Mouse (Mus musculus): ENCODE measurements around the gene Ush1g. TPM values are rescaled to one million over a fixed set of nuclear protein-coding genes. Genes with fewer than 3 reads are reported as not detected.

The Ush1g gene
- total and polyA plus RNA-seq, 2 experiments from 2014 or later = 0.13 to 0.37 TPM

DNA sequence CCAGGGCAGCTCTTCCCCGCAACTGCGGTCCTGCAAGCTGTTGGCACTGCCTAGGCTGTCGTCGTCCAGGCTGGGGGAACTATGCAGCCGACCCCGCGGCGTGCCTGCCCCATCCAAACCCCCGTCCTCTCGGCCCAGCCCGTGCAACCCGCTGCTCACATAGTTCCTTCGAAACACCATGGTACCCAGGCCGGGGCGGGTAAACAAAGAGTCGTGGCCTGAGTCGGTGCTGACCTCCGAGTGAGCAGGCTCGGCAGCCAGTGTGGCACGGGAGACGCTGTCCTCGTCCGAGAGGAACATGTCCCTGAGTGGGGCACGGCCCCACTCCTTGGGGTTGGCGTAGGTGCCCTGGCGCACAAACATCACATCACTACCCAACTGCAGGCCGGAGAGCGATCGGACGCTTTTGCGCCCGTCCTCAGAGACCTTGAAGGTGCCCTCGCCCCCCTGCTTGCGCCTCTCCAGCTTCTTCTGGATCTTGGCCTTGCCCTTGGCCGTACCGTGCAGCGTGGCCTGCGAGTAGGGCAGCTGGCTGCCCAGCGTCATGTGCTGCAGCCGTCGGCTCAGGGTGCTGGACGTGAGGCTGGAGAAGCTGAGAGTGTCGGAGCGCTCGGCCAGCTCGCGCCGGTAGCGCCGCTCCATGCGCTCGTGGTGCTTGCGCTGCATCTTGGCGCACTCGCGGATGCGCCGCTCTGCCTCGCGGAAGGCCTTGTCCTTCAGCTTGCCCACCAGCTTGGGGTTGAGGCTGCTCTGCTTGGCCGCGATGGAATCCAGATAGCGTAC lies 3.4 kb downstream of the Ush1g start:
- H3K4me1 ChIP-seq (ENCODE audit: insufficient read depth, low read length) = 0 out of 2 replicates have a peak, but pooled peaks cover 6% of the 10 kb centered on the region
- H3K4me3 ChIP-seq (ENCODE audit: low read length) = peak overlapping the region; percentile 7; the same call in 1 of the 2 replicates
- no peak overlapping the region for H3K27ac ChIP-seq
- H3K36me3 ChIP-seq (ENCODE audit: insufficient read depth, low read length) = no peaks in the 10 kb centered on the region
- WGBS = 4% methylated on average over 63 of the region's 63 CpGs
- H3K9ac ChIP-seq (replicated peaks; ENCODE audit: low read length) = no peak overlapping the region
- DNase-seq (ENCODE audit: low spot score) (peak; percentile 33), ATAC-seq (no peak)
- no peak for TF ChIP-seq CTCF (IDR thresholded peaks at IDR 0.05; ENCODE audit: low read depth)
- H3K4me2 ChIP-seq (ENCODE audit: low read depth, low read length) = peak overlapping the region; percentile 2; the same call in 1 of the 2 replicates
- peaks cover 77% of the 10 kb centered on the region for H3K27me3 ChIP-seq (ENCODE audit: insufficient read depth, low read length)
- H3K9me3 ChIP-seq (ENCODE audit: low read length) = no peaks in the 10 kb centered on the region

DNA sequence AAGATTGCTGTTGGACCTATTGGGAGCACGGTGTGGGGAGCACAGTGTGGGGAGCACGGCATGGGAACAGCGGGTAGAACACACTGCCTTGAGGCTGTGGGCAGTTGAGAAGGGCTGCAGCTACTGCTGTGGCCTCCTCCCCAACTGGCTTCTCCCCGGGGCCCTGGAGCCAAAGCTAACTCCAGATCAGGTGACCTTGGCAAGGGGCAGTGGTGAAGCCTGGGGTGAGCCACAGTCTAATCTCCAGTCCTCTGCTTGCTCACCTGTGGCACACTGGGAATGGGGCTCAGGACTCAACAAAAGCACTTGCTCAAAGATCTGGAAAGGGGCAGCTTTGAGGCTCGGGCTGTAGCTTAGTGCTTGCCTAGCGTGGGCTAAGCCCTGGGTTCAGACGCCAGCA lies 4.6 kb downstream of the Ush1g start:
- TF ChIP-seq CTCF (IDR thresholded peaks at IDR 0.05; ENCODE audit: low read depth) = no peak
- WGBS = 59% methylated on average over 7 of the region's 7 CpGs

DNA sequence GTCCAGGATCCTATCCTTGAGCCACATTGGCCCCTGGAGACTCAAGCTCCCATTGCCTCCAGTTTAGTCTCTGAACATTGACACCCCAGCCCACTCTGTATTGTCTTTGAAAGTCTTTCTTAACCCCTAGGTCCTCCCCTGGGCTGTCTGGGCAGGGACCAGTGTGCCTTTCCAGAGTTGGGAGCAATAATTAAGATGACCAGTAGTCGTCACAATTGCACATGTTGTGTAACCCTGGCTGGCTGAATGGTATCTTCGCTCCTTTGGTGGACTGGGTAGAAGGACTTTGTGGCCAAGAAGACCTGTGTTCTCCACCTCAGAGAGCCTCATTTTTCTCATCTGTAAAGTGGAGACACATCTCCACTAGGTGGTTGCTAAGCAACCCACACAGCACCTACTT lies 7.6 kb downstream of the Ush1g start:
- H3K36me3 ChIP-seq (ENCODE audit: insufficient read depth, low read length) = no peaks in the 10 kb centered on the region
- H3K9ac ChIP-seq (replicated peaks; ENCODE audit: low read length) = no peak overlapping the region
- H3K9me3 ChIP-seq (ENCODE audit: low read length) = no peaks in the 10 kb centered on the region
- no peak overlapping the region for H3K4me2 ChIP-seq (ENCODE audit: low read depth, low read length)
- no peak for DNase-seq (ENCODE audit: low spot score)
- peak; percentile 41 for TF ChIP-seq CTCF (IDR thresholded peaks at IDR 0.05; ENCODE audit: low read depth)
- ATAC-seq = no peak
- WGBS = 36% methylated on average over 2 of the region's 2 CpGs
- no peaks in the 10 kb centered on the region for H3K4me1 ChIP-seq (ENCODE audit: insufficient read depth, low read length)
- no peak overlapping the region for H3K27ac ChIP-seq
- no peak overlapping the region for H3K4me3 ChIP-seq (ENCODE audit: low read length)
- peaks cover 55% of the 10 kb centered on the region for H3K27me3 ChIP-seq (ENCODE audit: insufficient read depth, low read length)

More for the DNA sequence above, 4.6 kb downstream of the Ush1g start:
- Histone ChIP-seq H3K4me2 (ENCODE audit: low read depth, low read length) (no peak overlapping the region), H3K9ac (replicated peaks; ENCODE audit: low read length) (no peak overlapping the region), H3K4me3 (ENCODE audit: low read length) (no peak overlapping the region), H3K27ac (no peak overlapping the region), H3K4me1 (ENCODE audit: insufficient read depth, low read length) (0 out of 2 replicates have a peak, but pooled peaks cover 6% of the 10 kb centered on the region), H3K9me3 (ENCODE audit: low read length) (no peaks in the 10 kb centered on the region), H3K27me3 (ENCODE audit: insufficient read depth, low read length) (peaks cover 73% of the 10 kb centered on the region), H3K36me3 (ENCODE audit: insufficient read depth, low read length) (no peaks in the 10 kb centered on the region)
- ATAC-seq = no peak
- DNase-seq (ENCODE audit: low spot score) = no peak

DNA sequence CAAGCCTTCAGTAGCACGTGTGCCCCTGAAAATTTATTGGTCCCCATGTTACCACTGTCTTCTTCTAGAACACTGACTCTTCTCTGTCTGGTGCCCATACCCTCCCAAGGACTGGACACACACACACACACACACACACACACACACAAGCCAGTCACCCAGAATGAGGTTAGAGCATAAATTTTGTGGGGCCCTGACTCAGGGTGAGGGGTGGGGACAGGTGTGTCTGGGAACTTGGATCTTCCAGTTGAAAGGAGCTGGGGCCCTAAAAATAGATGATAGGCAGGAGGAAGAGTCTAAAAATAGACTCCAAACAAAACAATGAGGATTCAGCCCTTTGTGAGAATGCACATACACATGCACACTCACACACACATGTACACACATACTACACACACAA lies 13.1 kb downstream of the Ush1g start:
- Histone ChIP-seq H3K27me3 (ENCODE audit: insufficient read depth, low read length) (peaks cover 9% of the 10 kb centered on the region; the same call in 1 of the 2 replicates), H3K27ac (no peak overlapping the region), H3K4me3 (ENCODE audit: low read length) (no peak overlapping the region), H3K4me2 (ENCODE audit: low read depth, low read length) (no peak overlapping the region), H3K9me3 (ENCODE audit: low read length) (no peaks in the 10 kb centered on the region), H3K4me1 (ENCODE audit: insufficient read depth, low read length) (no peaks in the 10 kb centered on the region), H3K9ac (replicated peaks; ENCODE audit: low read length) (no peak overlapping the region), H3K36me3 (ENCODE audit: insufficient read depth, low read length) (no peaks in the 10 kb centered on the region)
- WGBS = 71% methylated on average over 1 of the region's 1 CpGs
- DNase-seq (ENCODE audit: low spot score) (no peak), ATAC-seq (no peak)
- TF ChIP-seq CTCF (IDR thresholded peaks at IDR 0.05; ENCODE audit: low read depth) = no peak

DNA sequence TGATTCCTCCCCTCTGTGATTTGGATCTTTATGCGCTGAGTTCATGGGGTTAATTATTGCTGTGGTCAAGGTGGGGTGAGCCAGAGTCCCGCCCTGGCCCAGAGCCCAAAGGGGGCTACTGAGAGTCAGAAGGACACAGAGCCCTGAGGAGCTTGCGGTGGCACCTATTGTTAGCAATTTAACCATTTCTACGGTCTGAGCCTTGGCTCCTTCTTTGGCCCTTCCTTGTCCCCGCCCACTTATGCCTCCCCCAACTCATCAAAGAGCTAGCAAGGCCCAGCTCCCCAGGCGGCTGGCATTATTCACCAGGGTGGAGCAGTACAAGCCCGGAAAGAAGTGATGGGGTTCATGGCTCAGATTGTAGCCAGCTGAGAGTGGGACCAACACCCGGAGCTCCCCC lies 15.0 kb downstream of the Ush1g start, which contains the start of gene Otop2:
Gene Otop2, plus strand, starts transcription at position 301 of the 400 bp plus-strand sequence.
- Histone ChIP-seq H3K27ac (no peak within 1 kb of the TSS), H3K4me1 (ENCODE audit: insufficient read depth, low read length) (no peaks in the 10 kb centered on the region), H3K36me3 (ENCODE audit: insufficient read depth, low read length) (no peaks in the 10 kb centered on the region), H3K27me3 (ENCODE audit: insufficient read depth, low read length) (no peaks in the 10 kb centered on the region; the same call in 1 of the 2 replicates), H3K9me3 (ENCODE audit: low read length) (no peaks in the 10 kb centered on the region), H3K4me3 (ENCODE audit: low read length) (no peak within 1 kb of the TSS), H3K9ac (replicated peaks; ENCODE audit: low read length) (no peak within 1 kb of the TSS), H3K4me2 (ENCODE audit: low read depth, low read length) (no peak within 1 kb of the TSS)
- DNase-seq (ENCODE audit: low spot score) (no peak), ATAC-seq (no peak)
- no peak for TF ChIP-seq CTCF (IDR thresholded peaks at IDR 0.05; ENCODE audit: low read depth)
- 14% methylated on average over 8 of the region's 8 CpGs for WGBS

DNA sequence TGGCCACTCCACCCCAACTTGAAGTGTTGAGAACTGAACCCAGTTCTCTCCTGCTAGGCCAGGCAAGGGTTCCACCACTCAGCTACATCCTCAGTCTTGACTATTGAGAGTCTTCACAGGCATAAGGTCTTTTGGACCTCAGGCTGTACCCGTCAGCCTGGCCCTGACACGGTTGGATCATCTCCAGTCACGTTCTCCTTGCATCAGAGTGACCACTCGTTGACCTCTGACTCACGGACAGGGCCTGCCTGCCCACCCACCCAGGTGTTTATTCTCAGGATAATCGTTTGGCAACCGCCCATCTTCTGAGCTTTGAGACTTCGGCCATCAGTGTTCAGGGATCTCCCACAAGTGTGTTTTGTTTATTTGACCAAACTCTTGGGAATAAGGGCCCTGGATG lies 18.7 kb downstream of the Ush1g start:
- no peak for DNase-seq (ENCODE audit: low spot score)
- no peaks in the 10 kb centered on the region for H3K9me3 ChIP-seq (ENCODE audit: low read length)
- TF ChIP-seq CTCF (IDR thresholded peaks at IDR 0.05; ENCODE audit: low read depth) = no peak

DNA sequence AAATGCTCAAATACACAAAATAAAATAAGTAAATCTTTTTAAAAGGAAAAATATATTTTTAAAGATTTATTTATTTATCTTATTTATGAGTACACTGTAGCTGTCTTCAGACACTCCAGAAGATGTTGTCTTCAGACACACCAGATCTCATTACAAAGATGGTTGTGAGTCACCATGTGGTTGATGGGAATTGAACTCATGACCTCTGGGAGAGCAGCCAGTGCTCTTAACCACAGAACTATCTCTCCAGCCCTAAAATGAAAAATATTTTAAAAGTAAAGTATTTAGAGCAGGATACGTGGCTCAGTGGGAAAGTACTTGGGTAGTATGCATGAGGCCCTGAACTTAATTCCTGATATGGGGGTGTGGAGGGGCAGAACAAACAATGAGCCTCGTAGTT lies 20.5 kb downstream of the Ush1g start:
- TF ChIP-seq CTCF (IDR thresholded peaks at IDR 0.05; ENCODE audit: low read depth) = no peak
- H3K27ac ChIP-seq = no peak overlapping the region
- H3K4me2 ChIP-seq (ENCODE audit: low read depth, low read length) = no peak overlapping the region
- DNase-seq (ENCODE audit: low spot score) (no peak), ATAC-seq (no peak)
- H3K4me1 ChIP-seq (ENCODE audit: insufficient read depth, low read length) = no peaks in the 10 kb centered on the region
- 81% methylated on average over 2 of the region's 2 CpGs for WGBS
- no peak overlapping the region for H3K9ac ChIP-seq (replicated peaks; ENCODE audit: low read length)
- H3K9me3 ChIP-seq (ENCODE audit: low read length) = no peaks in the 10 kb centered on the region
- H3K36me3 ChIP-seq (ENCODE audit: insufficient read depth, low read length) = no peaks in the 10 kb centered on the region
- no peaks in the 10 kb centered on the region; the same call in 1 of the 2 replicates for H3K27me3 ChIP-seq (ENCODE audit: insufficient read depth, low read length)
- H3K4me3 ChIP-seq (ENCODE audit: low read length) = no peak overlapping the region

More for the DNA sequence above, 18.7 kb downstream of the Ush1g start:
- 80% methylated on average over 8 of the region's 8 CpGs for WGBS
- Histone ChIP-seq H3K4me1 (ENCODE audit: insufficient read depth, low read length) (no peaks in the 10 kb centered on the region), H3K27me3 (ENCODE audit: insufficient read depth, low read length) (no peaks in the 10 kb centered on the region; the same call in 1 of the 2 replicates), H3K27ac (no peak overlapping the region), H3K4me2 (ENCODE audit: low read depth, low read length) (no peak overlapping the region), H3K4me3 (ENCODE audit: low read length) (no peak overlapping the region), H3K36me3 (ENCODE audit: insufficient read depth, low read length) (no peaks in the 10 kb centered on the region), H3K9ac (replicated peaks; ENCODE audit: low read length) (no peak overlapping the region)
- no peak for ATAC-seq
